Mouse (Mus musculus) thymus, postnatal 25 days (tissue): ENCODE results near the gene Arfgef3.
A peak's percentile ranks its signal among the peaks of the same experiment; 100 is the strongest.

Source experiments
- DNase-seq: peaks from one replicate; pipeline ENCODE4 v3.0.0; 2022

The Arfgef3 gene

GRCm38 (mm10) chr10:18743286-18744142 is at the start of gene Arfgef3:
Gene Arfgef3 (minus strand): TSS chr10:18743949.
- DNase-seq: peak; percentile 51

DNA sequence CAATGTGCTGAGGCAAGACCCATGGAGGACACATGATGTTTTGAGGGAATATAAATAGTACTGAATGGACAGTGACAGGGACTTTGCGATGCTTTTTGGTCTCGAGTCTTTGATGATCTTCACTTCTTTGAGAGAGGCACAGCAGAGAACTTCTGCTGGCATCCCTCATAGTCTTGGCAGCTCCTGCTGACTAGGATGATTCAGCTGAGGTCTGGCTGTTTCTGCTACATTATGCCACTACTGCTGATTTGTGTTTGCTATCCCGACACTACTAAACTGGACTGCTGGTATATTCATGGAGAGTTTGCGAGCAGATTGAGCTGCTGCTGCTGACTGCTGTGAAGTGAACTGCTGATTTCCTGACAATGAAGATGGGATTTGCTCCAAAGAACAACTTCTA is 46.3 kb upstream of the Arfgef3 start:
- DNase-seq: no peak

GRCm38 (mm10) chr10:18788601-18789000 is 44.9 kb upstream of the Arfgef3 start:
- DNase-seq: no peak

GRCm38 (mm10) chr10:18786693-18787092 is 42.9 kb upstream of the Arfgef3 start, which contains the start of gene Gm4922:
Gene Gm4922 (minus strand): TSS chr10:18786793.
- DNase-seq: no peak

DNA sequence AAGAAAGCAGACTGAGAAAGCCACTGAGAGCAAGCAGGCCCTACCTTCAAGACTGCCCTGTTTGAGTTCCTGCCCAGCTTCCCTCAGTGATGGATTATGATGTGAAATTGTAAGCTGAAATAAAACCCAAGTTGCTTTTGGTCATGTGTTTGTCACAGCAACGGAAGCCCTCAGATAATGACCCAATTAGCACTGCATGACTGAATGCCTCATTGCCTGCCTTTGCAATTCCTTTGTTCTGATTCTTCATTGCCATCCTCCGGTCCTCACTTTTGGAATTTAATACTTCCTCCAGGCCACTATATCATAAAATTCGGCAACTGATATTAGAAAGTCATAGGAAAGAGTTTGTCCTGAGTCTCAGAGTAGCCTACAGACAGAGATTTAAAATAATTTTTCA is 33.8 kb upstream of the Arfgef3 start:
- DNase-seq: no peak

- DNase-seq: no peak
Measured at GRCm38 (mm10) chr10:18772537-18773179, 28.9 kb upstream of the Arfgef3 start.

GRCm38 (mm10) chr10:18769909-18770308 is 26.2 kb upstream of the Arfgef3 start:
- no peak for DNase-seq

- DNase-seq: peak; percentile 75
Measured at GRCm38 (mm10) chr10:18760241-18760640, 16.5 kb upstream of the Arfgef3 start.

DNA sequence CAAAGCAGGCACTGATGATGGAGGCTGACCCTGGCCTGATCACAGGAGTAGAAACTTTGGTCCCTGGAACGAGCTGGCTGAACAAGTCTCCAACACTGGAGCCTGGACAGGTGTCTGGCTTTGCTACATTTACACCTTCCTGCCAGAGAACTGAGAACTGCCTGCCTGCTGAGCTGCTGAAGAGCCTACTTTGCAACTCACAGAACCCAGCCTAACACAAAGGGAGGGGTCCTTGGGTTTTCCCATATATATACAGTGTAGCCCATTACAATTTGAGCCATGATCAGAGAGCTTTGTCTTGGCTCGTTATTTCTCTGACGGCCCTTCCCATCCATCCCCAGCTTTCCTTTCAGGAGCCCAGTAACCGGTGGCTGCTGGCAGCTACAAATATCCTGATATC is 6.3 kb upstream of the Arfgef3 start:
- DNase-seq: no peak

- no peak for DNase-seq
Measured at GRCm38 (mm10) chr10:18742086-18742485, 1.7 kb downstream of the Arfgef3 start.

GRCm38 (mm10) chr10:18741024-18741423 is 2.7 kb downstream of the Arfgef3 start:
- no peak for DNase-seq

- DNase-seq: no peak
Measured at GRCm38 (mm10) chr10:18728548-18728947, 15.2 kb downstream of the Arfgef3 start.

DNA sequence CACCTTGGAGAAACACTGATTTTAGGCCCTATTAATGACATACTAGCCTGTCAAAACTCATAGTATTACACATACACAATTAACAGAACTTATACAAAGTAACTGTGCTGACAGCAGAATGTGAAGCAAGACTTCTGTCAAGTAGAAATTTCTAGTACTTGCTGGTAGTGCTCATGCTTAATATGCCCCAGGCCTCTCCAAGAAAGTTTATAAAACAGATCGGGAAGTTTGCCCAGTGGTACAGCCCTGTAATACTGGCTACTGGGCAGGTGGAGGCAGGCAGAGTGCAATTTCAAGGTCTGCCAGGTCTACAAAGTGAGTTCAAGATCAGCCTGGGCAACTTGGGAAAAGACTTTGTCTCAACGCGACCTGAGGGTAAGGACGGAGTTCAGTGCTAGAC is 32.3 kb downstream of the Arfgef3 start:
- DNase-seq: no peak

DNA sequence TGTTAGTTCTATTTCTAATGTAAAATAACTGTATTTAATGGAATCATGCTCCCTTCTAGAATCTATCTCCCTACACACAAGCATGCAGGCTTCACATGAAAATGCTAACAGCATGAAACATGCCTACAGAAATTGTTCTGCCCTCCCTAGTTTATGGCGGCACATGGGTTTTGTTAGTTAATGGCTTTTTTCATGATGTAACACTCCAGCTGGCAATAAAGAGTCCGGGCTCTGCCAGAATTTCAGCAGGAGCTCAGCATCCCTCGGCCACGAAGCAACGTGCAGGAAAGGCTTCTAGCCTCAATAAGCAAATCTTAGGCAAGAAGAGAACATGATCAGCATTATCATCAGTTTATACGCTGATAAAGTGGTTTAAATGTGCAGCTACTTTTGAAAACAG is 32.8 kb downstream of the Arfgef3 start:
- DNase-seq: no peak

DNA sequence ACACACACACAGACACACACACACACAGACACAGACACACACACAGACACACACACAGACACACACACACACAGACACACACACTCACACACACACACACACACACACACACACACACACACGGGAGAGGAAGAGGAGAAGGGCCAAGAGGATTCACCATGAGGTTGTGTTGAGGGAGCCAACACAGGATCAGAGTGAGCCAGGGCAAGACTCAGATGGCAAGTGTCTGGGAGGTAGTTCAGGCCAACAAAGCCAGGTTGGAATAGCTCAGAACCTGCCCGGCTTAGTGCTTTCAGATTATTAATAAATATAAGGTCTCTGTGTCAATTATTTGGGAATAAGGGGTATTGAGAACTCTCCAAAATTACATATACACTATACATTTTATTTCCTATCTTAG is 33.9 kb downstream of the Arfgef3 start:
- no peak for DNase-seq

DNA sequence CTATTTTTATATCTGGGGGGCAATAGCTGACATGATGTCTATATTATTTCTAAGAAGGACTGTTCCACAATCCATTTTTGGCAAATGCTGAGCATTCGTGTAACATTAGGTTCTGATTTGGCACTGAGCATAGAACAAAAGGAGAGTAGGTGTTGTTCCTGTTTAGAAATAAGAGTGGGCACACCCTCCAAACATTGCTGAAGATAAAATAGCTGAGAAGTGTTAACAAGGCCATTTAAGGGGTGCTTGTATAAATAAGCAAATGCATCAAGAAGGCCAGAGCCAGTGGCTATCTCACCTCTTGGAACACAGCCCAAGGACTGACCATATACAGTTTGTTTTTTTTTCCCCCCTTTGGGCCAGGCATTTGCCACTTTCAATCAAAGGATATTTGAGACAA is 35.1 kb downstream of the Arfgef3 start:
- no peak for DNase-seq

DNA sequence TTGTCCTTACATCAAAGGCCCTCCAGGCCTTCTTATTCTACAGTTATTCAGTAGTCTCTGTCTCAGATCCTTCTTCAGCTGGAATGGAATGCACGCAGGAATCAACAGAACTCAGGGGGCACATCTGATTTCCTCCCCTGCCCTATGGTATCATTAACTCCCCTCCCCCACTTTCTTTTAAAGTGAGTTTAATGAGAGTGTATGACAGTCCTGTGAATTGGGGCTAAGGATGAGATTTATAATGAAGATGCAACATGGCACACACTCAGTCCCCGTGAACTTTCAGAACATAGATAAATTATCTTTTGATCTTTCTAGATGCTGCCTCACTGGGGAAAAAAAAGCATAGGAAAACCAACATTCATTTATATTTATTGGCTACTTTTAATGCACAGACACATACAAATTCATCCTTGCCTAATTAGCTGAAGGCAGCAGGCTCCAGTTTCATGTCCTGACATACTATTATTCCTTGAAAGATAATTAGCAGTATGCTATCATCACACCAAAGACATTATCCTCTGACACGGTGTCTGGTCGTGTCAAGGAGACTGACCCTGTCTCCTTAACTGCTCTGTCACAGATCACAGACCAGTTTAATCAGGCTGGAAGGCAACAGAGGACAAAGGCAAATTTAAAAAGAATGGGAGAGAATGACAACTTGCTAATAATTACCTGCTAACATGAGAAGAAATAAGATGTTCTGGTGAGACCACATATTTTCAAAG is 39.2 kb downstream of the Arfgef3 start:
- DNase-seq: no peak

DNA sequence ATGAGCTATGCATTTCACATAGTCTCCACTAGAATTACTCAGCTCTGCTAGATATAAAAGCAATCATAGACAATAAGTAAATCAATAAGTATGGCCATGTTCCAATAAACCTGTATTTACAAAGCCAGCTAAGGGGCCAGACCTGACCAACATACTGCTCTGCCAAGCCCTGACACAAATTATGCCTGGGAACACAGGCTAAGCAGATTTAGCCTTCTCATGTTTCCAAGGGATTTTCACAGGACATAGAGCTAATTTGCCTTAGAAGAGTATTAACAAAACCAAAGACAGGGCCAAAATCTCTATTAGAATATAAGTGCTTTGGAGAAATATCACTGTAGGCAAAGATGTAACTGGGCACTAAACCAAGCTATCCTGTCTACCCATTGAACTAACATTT is 42.2 kb downstream of the Arfgef3 start:
- DNase-seq: no peak

DNA sequence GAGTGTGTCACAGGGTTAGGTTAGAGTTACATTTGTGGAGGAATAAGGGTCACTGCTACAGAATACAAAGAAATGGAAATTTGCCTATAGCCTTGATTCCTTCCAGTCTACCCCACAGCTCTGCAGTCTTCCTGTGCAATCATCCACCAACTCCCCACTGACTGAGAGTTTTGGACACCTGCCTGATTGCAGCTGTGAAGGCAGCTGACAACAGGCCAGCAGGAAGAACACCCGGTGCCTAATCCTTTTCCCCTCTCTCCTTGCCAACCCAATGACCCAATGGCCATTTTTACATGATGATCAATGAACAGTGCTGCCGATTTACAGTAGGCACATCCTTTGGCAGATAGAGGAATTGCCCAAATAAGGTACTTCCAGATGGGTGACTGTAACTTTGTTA is 43.6 kb downstream of the Arfgef3 start:
- DNase-seq: no peak

- DNase-seq: no peak
Measured at GRCm38 (mm10) chr10:18699151-18699550, 44.6 kb downstream of the Arfgef3 start.

DNA sequence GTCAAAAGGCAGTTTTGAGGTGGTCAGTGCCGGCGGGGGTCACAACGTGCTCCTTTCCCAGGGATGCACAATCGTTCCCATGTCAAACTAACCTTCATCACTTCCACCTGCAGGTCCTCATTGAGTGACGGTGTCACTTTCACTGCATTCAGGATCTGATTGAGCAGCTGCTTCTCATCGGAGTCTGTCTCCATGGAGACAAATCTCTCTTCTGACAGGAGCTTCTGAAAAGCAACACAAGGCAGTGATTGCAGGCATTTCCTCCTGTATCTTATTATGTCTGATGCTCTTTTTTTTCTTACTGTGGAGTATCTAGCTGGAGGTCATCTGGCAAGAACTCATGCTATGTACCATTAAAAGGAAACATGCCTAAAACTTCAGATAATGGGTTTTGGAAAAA is 47.3 kb downstream of the Arfgef3 start:
- DNase-seq: no peak

- DNase-seq: no peak
Measured at GRCm38 (mm10) chr10:18688234-18688633, 55.5 kb downstream of the Arfgef3 start.

GRCm38 (mm10) chr10:18681385-18681954 is 62.3 kb downstream of the Arfgef3 start:
- no peak for DNase-seq
